Mouse (Mus musculus) layer of hippocampus, postnatal 14 days (tissue): ENCODE measurements around the gene Cdpf1. TPM values are rescaled to one million over a fixed set of nuclear protein-coding genes. Genes with fewer than 3 reads are reported as not detected.

Experiments used
- DNase-seq, 2 experiments: peaks; one replicate each; pipeline ENCODE4 v3.0.0; 2021 to 2022; ENCODE audit warnings: low spot score in 2 of 2, mixed read lengths in 1 of 2
- total RNA-seq, 2 experiments: library from RNA; stranded (reverse); gene quantifications; 2 replicates each; pipeline ENCODE4 v1.2.3; 2021

Gene Cdpf1
- total RNA-seq, 2 experiments from 2014 or later: 24.2 to 24.7 TPM

DNA sequence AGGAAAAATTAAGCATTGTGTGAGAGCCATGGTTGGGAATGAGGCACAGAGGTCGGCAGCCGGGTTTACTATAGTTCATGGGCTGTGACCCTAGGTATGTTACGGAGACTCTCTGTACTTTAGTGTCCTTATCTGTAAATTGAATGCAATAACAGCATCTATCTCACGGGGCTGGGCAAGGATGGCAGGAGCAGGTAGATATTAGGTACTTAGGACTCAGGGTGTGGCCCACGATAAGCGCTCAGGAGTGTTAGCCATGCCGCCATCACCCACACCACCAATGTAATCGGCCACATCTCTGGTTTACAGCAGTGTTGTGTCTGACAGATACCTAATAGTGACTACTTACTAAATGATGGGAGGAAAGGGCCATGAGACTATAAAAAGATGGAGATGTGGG is 42.5 kb downstream of the Cdpf1 start:
- DNase-seq: no peak

DNA sequence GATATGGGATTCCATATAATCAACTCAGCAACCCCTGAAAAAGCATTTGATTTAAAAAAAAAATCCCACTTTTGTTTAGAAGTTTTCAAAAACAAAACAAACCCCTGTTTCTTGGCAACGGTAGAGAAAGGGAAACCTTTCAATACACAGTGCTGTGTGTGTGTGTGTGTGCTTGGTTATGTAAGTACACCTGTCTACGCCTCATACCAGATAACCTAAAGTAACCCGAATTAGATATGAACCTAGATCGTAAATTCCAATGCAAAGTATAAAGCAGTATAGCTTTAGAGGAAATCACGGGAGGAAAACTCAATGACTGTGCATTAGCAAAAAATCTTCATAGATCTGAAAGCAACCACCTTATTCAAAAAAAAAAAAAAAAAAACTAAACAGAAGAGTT is 44.8 kb downstream of the Cdpf1 start:
- no peak for DNase-seq

DNA sequence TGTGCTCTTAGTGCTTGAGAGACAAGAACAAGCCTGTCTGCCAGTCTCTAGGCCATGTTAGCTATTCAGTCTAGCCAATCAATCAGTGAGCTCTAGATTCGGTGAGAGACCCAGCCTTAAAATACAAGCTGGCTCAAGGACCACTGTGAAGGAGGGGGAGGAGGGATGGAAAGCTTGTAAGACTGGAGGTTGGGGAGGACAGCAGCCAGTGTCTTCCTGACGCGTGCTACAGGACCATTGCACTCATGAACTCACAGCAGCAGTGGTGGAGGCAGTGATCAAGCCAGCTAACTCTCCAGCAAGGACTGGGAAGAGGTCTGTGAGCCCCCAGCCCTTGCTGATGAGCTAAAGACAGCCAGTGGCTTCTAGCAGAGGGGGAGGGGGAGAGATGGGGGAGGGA is 46.5 kb downstream of the Cdpf1 start:
- DNase-seq: no peak

DNA sequence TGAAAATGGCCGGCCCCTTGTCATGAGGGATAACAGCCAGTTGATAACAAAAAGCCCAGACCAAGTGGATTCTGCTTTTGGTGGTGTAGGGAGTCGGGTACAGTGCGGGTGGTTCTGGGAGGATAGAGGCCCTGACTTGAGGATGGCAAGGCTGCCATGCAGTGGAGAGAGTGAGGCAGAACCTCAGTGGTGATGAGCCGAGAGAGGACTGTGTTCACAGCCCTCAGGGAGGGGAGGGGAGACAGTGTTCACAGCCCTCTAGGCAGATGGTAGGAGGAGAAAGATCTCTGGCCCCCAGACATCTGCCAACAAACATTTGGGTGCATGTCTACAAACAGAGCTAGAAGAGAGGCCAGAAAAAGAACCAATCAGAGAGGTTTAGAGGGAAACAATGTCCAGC is 48.7 kb downstream of the Cdpf1 start:
- no peak for DNase-seq

DNA sequence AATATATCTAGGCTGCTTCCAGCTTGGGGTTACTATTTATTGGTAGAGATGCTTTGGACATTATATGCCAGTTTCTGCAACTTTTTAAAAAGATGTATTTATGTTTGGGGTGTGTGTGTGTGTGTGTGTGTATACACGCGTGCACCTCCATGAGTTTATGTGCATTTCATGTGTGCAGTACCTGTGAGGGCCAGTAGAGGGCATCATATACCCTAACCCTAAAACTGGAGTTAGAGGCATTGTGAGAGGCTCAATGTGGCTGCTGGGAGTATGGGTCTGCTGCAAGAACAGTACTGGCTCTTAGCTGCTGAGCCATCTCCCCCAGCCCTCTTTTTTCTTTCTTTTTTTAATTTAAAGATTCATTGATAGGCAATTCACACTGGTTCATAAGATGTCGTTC is 53.7 kb downstream of the Cdpf1 start:
- DNase-seq: no peak

Other genes with a start within 250 kb of the Cdpf1 start
- gene Wnt7b, start 229.2 kb downstream of the Cdpf1 start, total RNA-seq: 10 to 100 TPM; 33.8 to 34.8 TPM
- 1 to 10 TPM; 3.4 to 3.7 TPM for gene Ppara, start 76.7 kb downstream of the Cdpf1 start, total RNA-seq
- gene Pkdrej, start 10.0 kb upstream of the Cdpf1 start, total RNA-seq: under 1 TPM; 0.35 to 0.52 TPM
- gene Ttc38, start 20.6 kb upstream of the Cdpf1 start, total RNA-seq: 1 to 10 TPM; 4.7 to 7.1 TPM
- 1 to 10 TPM; 1.2 to 1.3 TPM for gene Gtse1, start 48.0 kb upstream of the Cdpf1 start, total RNA-seq
- 10 to 100 TPM; 36.2 to 41.7 TPM for gene Trmu, start 67.6 kb upstream of the Cdpf1 start, total RNA-seq
- 1 to 10 TPM; 5.5 to 5.8 TPM for gene Celsr1, start 222.1 kb upstream of the Cdpf1 start, total RNA-seq
- gene Gramd4, start 246.0 kb upstream of the Cdpf1 start, total RNA-seq: 10 to 100 TPM; 26.5 to 28.4 TPM